Mouse (Mus musculus) urinary bladder, adult 18-20 months (tissue): ENCODE data around the gene Isoc2b.
A peak's percentile ranks its signal among the peaks of the same experiment; 100 is the strongest.
"Not testable (repeated sequence)": the region's sequence is repeated elsewhere in the genome, so short reads cannot be mapped to it uniquely, and the experiment has no call there.

Experiments used
- DNase-seq, 2 experiments: peaks; one replicate each; pipeline ENCODE4 v3.0.0; 2022; ENCODE audit warnings: low spot score in 2 of 2, mixed read lengths in 2 of 2

Isoc2b gene

GRCm38 (mm10) chr7:4870133-4870532 lies at the start of gene Isoc2b:
TSS of gene Isoc2b (minus strand) at chr7:4870258.
- DNase-seq, result no peak

GRCm38 (mm10) chr7:4919096-4919495 lies 49.0 kb upstream of the Isoc2b start:
- DNase-seq, result no peak

- DNase-seq, result no peak
Observed at GRCm38 (mm10) chr7:4918681-4919080, 48.6 kb upstream of the Isoc2b start.

GRCm38 (mm10) chr7:4917494-4917893 lies 47.4 kb upstream of the Isoc2b start:
- DNase-seq, result no peak

- no peak for DNase-seq
Observed at GRCm38 (mm10) chr7:4915669-4916416, 45.8 kb upstream of the Isoc2b start.

- peak; percentile 87 to 97 for DNase-seq
Observed at GRCm38 (mm10) chr7:4915007-4915665, 45.1 kb upstream of the Isoc2b start, which contains the start of gene Zfp628. TSS of gene Zfp628 (plus strand) at chr7:4915217.

GRCm38 (mm10) chr7:4912248-4912647 lies 42.2 kb upstream of the Isoc2b start:
- no peak for DNase-seq

- DNase-seq, result no peak
Observed at GRCm38 (mm10) chr7:4911561-4911960, 41.5 kb upstream of the Isoc2b start.

- DNase-seq, result no peak
Observed at GRCm38 (mm10) chr7:4906466-4906950, 36.5 kb upstream of the Isoc2b start, which contains the start of gene Gm36210. TSS of gene Gm36210 (minus strand) at chr7:4906516.

- no peak for DNase-seq
Observed at GRCm38 (mm10) chr7:4902404-4902803, 32.3 kb upstream of the Isoc2b start.

- DNase-seq, result no peak
Observed at GRCm38 (mm10) chr7:4901171-4901570, 31.1 kb upstream of the Isoc2b start.

- DNase-seq, result no peak
Observed at GRCm38 (mm10) chr7:4900523-4900851, 30.4 kb upstream of the Isoc2b start.

- no peak for DNase-seq
Observed at GRCm38 (mm10) chr7:4899649-4900522, 29.8 kb upstream of the Isoc2b start.

GRCm38 (mm10) chr7:4898851-4899648 lies 29.0 kb upstream of the Isoc2b start:
- no peak for DNase-seq

GRCm38 (mm10) chr7:4895186-4895585 lies 25.1 kb upstream of the Isoc2b start:
- DNase-seq, result no peak

GRCm38 (mm10) chr7:4886680-4887079 lies 16.6 kb upstream of the Isoc2b start:
- DNase-seq, result no peak

- not testable (repeated sequence) for DNase-seq
Observed at GRCm38 (mm10) chr7:4879036-4879435, 9.0 kb upstream of the Isoc2b start.

- no peak for DNase-seq
Observed at GRCm38 (mm10) chr7:4878186-4878585, 8.1 kb upstream of the Isoc2b start.

GRCm38 (mm10) chr7:4877226-4877625 lies 7.2 kb upstream of the Isoc2b start:
- DNase-seq, result no peak

GRCm38 (mm10) chr7:4876753-4877221 lies 6.7 kb upstream of the Isoc2b start, which contains the start of gene Isoc2a:
TSS of gene Isoc2a (plus strand) at chr7:4877153.
- peak; percentile 67 to 91 for DNase-seq

GRCm38 (mm10) chr7:4866631-4867180 lies 3.4 kb downstream of the Isoc2b start:
- DNase-seq, result no peak
